Mouse (Mus musculus): ENCODE results near the gene Olfr624.
"Not testable (repeated sequence)": the region's sequence is repeated elsewhere in the genome, so short reads cannot be mapped to it uniquely, and the experiment has no call there.

Gene Olfr624

GRCm38 (mm10) chr7:103671091-103671490, at the start of gene Olfr624:
Gene Olfr624 (minus strand): TSS chr7:103671191.
- no peak for DNase-seq (ENCODE audit: low spot score)

GRCm38 (mm10) chr7:103716398-103716797, 45.4 kb upstream of the Olfr624 start:
- DNase-seq (ENCODE audit: low spot score) = not testable (repeated sequence)

GRCm38 (mm10) chr7:103714371-103714770, 43.4 kb upstream of the Olfr624 start, which contains the start of gene Olfr243:
Gene Olfr243 (plus strand): TSS chr7:103714671.
- no peak for DNase-seq (ENCODE audit: low spot score)

- DNase-seq (ENCODE audit: low spot score) = no peak
Observed at GRCm38 (mm10) chr7:103712024-103712423, 41.0 kb upstream of the Olfr624 start.

GRCm38 (mm10) chr7:103699469-103699868, 28.5 kb upstream of the Olfr624 start:
- DNase-seq (ENCODE audit: low spot score) = no peak

GRCm38 (mm10) chr7:103682420-103682819, 11.4 kb upstream of the Olfr624 start, which contains the start of gene Olfr625-ps1:
Gene Olfr625-ps1 (plus strand): TSS chr7:103682720.
- no peak for DNase-seq (ENCODE audit: low spot score)

- no peak for DNase-seq (ENCODE audit: low spot score)
Observed at GRCm38 (mm10) chr7:103663598-103663997, 7.4 kb downstream of the Olfr624 start, which contains the start of gene Olfr623. Gene Olfr623 (minus strand): TSS chr7:103663698.

- no peak for DNase-seq (ENCODE audit: low spot score)
Observed at GRCm38 (mm10) chr7:103644070-103644469, 26.9 kb downstream of the Olfr624 start.

- no peak for DNase-seq (ENCODE audit: low spot score)
Observed at GRCm38 (mm10) chr7:103642602-103643001, 28.4 kb downstream of the Olfr624 start, which contains the start of gene Olfr622. Gene Olfr622 (minus strand): TSS chr7:103642702.

GRCm38 (mm10) chr7:103636795-103637194, 34.2 kb downstream of the Olfr624 start:
- DNase-seq (ENCODE audit: low spot score) = no peak
